Mouse (Mus musculus) ES-E14 (cell line): ENCODE measurements around the gene Mettl21a. TPM values are rescaled to one million over a fixed set of nuclear protein-coding genes. Genes with fewer than 3 reads are reported as not detected.

ENCODE experiments used
- DNase-seq: peaks from one replicate; pipeline ENCODE4 v3.0.0-alpha.2; 2013; ENCODE audit warnings: low read depth, low spot score
- H3K27ac ChIP-seq: 2 replicates; pipeline ENCODE4 v1.5.1; 2012; ENCODE audit warnings: low read depth, mild to moderate bottlenecking, low read length, moderate library complexity, mixed read lengths; ENCODE audit not compliant: poor library complexity, insufficient read depth, severe bottlenecking
- H3K36me3 ChIP-seq: 2 replicates; pipeline ENCODE4 v1.6.1; 2012; ENCODE audit warnings: mild to moderate bottlenecking, low read length, moderate library complexity, mixed read lengths; ENCODE audit not compliant: control insufficient read depth, poor library complexity, insufficient read depth, severe bottlenecking
- H3K4me1 ChIP-seq, 2 experiments: fragments of 150-350 bp in 1 of 2; sonication (generic) in 1 of 2; 2 replicates each; pipeline ENCODE4 v1.6.1; 2012; ENCODE audit warnings: low read length in 2 of 2, mild to moderate bottlenecking in 1 of 2, mixed read lengths in 1 of 2; ENCODE audit not compliant: control insufficient read depth in 2 of 2, insufficient read depth in 2 of 2, poor library complexity in 1 of 2
- H3K4me3 ChIP-seq, 2 experiments: fragments of 150-350 bp in 1 of 2; sonication (generic) in 1 of 2; 2 replicates each; pipeline ENCODE4 v1.5.1; 2012; ENCODE audit warnings: low read length in 2 of 2, low read depth in 1 of 2, mild to moderate bottlenecking in 1 of 2, mixed read lengths in 1 of 2; ENCODE audit not compliant: insufficient read depth in 1 of 2, poor library complexity in 1 of 2, severe bottlenecking in 1 of 2
- H3K9ac ChIP-seq: 2 replicates; pipeline ENCODE4 v1.6.1; 2012; ENCODE audit warnings: low read depth, mild to moderate bottlenecking, low read length, mixed read lengths; ENCODE audit not compliant: poor library complexity, insufficient read depth, severe bottlenecking
- H3K9me3 ChIP-seq: fragments of 150-350 bp; sonication (generic); 2 replicates; pipeline ENCODE4 v1.6.1; 2012; ENCODE audit warnings: low read depth, mild to moderate bottlenecking, low read length; ENCODE audit not compliant: control insufficient read depth, insufficient read depth
- CHD2 ChIP-seq: IDR thresholded peaks from 2 replicates; pipeline ENCODE4 v1.6.1; 2014; ENCODE audit warnings: mild to moderate bottlenecking, low read depth, low read length, inconsistent platforms
- HCFC1 ChIP-seq: IDR thresholded peaks from 2 replicates; pipeline ENCODE4 v1.6.1; 2012; ENCODE audit warnings: low read length, inconsistent platforms, borderline replicate concordance; ENCODE audit not compliant: insufficient read depth
- MAFK ChIP-seq: IDR thresholded peaks from 2 replicates; pipeline ENCODE4 v1.6.1; 2014; ENCODE audit warnings: mild to moderate bottlenecking, low read depth, low read length, inconsistent platforms; ENCODE audit not compliant: insufficient read depth
- ZC3H11A ChIP-seq: IDR thresholded peaks from 2 replicates; pipeline ENCODE4 v1.6.1; 2012; ENCODE audit warnings: low read depth, mild to moderate bottlenecking, inconsistent platforms, low read length, borderline replicate concordance
- ZNF384 ChIP-seq: IDR thresholded peaks from 2 replicates; pipeline ENCODE4 v1.6.1; 2012; ENCODE audit warnings: low read depth, low read length, inconsistent platforms
- in situ Hi-C, 2 experiments: fragments of 600-800 bp; cut with MboI; formaldehyde crosslinking; loops; one replicate each; pipeline ENCODE4 v1.15.1; 2025; ENCODE audit warnings: low sequenced_read_pairs in 2 of 2, inconsistent platforms in 1 of 2; ENCODE audit not compliant: unreplicated experiment in 2 of 2
- total RNA-seq: library from RNA; depleted of rRNA; stranded (reverse); fragments of 300-350 nt; gene quantifications from 2 replicates; pipeline ENCODE4 v1.2.3, GENCODE M21; 2012

Mettl21a gene
- total RNA-seq, 1 experiment: 18.6 TPM

DNA sequence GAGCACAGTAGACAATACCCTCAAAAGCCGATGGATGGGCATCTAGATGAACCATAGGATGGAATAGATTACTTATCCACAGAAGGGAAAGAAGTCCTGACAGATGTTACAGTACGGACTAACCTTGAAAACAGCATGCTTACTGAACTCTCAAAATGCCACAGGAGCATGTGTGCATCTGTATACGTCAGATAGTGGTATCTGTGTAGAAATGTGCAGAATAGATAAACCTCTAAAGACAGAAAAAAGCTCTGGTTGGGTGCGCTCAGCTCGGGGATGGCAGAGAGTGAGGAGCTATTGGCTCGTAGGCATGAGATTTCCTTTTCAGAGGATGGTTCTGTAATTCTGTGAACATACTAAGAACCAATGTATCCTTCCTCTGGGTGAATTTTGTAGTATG is 22.2 kb upstream of the Mettl21a start:
- Histone ChIP-seq H3K4me3 (no peak overlapping the region), H3K36me3 (no peaks in the 10 kb centered on the region), H3K4me1 (no peaks in the 10 kb centered on the region), H3K9ac (no peak overlapping the region), H3K9me3 (no peaks in the 10 kb centered on the region), H3K27ac (no peak overlapping the region)
- TF ChIP-seq CHD2 (no peak), HCFC1 (no peak), ZC3H11A (no peak), MAFK (no peak)
- in situ Hi-C loops: no loop called here
- DNase-seq: no peak

DNA sequence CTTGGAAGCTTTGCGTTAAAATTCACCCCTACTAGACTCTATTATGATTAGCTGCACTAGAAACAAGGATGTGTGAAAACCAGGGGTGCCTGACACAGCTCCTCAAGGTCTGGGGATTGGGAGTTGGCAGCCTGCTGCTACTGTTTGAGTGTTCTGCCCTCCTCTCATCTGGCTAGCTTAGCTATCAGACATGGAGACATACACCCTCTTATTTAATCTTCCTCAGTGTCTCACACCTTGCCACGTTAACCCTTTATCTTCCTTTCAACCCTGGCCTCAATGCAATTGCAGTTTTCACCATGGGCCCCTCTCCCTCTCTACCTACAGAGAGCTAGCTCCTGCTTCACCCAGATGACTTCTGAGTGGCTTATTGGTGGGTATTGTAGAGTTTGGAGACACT is 18.6 kb upstream of the Mettl21a start:
- H3K9me3 ChIP-seq: no peaks in the 10 kb centered on the region
- no peak overlapping the region for H3K27ac ChIP-seq
- TF ChIP-seq CHD2 (no peak), HCFC1 (no peak), MAFK (no peak)
- no peaks in the 10 kb centered on the region for H3K36me3 ChIP-seq
- no peaks in the 10 kb centered on the region for H3K4me1 ChIP-seq
- no peak overlapping the region for H3K9ac ChIP-seq
- no peak overlapping the region for H3K4me3 ChIP-seq
- DNase-seq: no peak
- in situ Hi-C loops: no loop called here

DNA sequence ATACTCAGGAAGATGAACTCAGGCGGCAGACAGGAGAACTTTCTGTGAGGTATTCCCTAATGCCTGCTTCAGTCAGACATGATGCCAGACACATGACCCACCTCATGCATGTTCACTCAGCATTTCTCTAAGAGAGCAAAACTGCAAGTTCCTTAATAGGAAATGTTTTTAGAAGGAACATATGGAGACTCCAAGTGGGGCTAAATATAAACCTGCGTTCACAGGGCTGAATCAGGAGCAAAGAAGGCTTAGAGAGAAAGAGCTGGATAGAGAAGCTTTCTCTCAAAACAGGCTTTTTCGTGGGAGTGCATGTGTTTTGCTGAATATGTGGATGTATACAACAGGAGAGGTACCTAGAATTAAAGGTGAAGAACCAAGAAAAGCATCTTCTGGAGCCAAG is 16.2 kb upstream of the Mettl21a start:
- H3K9ac ChIP-seq: no peak overlapping the region
- TF ChIP-seq ZNF384 (no peak), ZC3H11A (no peak), HCFC1 (no peak), CHD2 (no peak), MAFK (no peak)
- no peaks in the 10 kb centered on the region for H3K4me1 ChIP-seq
- DNase-seq: no peak
- no peak overlapping the region for H3K4me3 ChIP-seq
- in situ Hi-C loops: no loop called here
- H3K27ac ChIP-seq: no peak overlapping the region
- no peaks in the 10 kb centered on the region for H3K9me3 ChIP-seq
- no peaks in the 10 kb centered on the region for H3K36me3 ChIP-seq

DNA sequence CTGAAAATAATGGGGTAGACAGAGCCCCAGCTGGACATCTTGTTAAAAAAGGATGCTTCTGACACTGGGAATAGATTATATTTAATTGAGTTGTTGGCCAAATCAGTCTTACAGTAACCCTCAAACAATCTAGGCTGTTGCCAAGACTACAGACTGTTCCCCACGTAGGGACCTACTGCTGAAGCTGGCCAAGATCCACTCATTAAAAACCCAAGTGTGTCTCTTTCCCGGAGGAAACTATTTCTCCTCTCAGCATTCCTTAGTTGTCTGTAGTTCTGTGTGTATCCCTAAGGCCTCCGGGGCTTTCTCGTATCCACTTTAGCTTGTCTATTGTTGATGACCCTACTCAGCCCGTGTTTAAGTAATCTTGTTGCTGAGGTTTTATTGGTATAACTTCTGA is 14.5 kb upstream of the Mettl21a start:
- H3K4me3 ChIP-seq: no peak overlapping the region
- H3K9ac ChIP-seq: no peak overlapping the region
- no peaks in the 10 kb centered on the region for H3K9me3 ChIP-seq
- TF ChIP-seq ZNF384: no peak
- TF ChIP-seq MAFK: no peak
- no peak for TF ChIP-seq ZC3H11A
- no peak for TF ChIP-seq HCFC1
- TF ChIP-seq CHD2: no peak
- DNase-seq: no peak
- in situ Hi-C loops: no loop called here
- H3K27ac ChIP-seq: no peak overlapping the region
- no peaks in the 10 kb centered on the region for H3K36me3 ChIP-seq
- H3K4me1 ChIP-seq: no peaks in the 10 kb centered on the region

DNA sequence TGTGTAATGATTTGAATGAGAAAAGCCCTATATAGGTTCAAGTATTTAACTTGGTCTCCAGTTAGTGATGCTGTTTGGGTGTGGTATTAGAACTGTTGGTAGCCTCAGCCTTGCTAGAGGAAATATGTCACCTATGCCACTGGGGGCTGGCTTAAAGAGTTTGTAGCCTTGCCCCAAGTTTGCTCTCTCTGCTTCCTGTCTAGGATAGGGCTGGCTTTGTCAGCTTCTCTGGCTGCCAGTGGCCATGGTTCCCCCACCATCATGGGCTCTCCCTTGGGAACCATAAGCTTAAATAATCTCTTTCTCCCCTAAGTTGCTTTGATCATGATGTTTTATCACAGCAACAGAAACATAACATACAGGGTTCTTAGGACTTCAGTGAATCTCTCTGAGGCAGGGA is 8.2 kb upstream of the Mettl21a start:
- Histone ChIP-seq H3K9me3 (no peaks in the 10 kb centered on the region), H3K4me3 (no peak overlapping the region), H3K9ac (no peak overlapping the region), H3K36me3 (no peaks in the 10 kb centered on the region), H3K27ac (no peak overlapping the region), H3K4me1 (peaks cover 0 to 6% of the 10 kb centered on the region in 2 experiments; a peak in 1 of 4 replicates)
- in situ Hi-C loops: no loop called here
- TF ChIP-seq MAFK: no peak
- TF ChIP-seq CHD2: no peak
- no peak for TF ChIP-seq ZC3H11A
- TF ChIP-seq ZNF384: no peak
- TF ChIP-seq HCFC1: no peak
- DNase-seq: no peak
